Mouse (Mus musculus) MEL (cell line): ENCODE measurements around the gene Fam98c. TPM values are rescaled to one million over a fixed set of nuclear protein-coding genes. Genes with fewer than 3 reads are reported as not detected.

Source experiments
- DNase-seq: peaks from one replicate; pipeline ENCODE4 v3.0.0; 2011; ENCODE audit warnings: low read depth, low spot score
- H3K27ac ChIP-seq: 2 replicates; pipeline ENCODE4 v1.5.1; 2012; ENCODE audit warnings: low read depth, mild to moderate bottlenecking, control low read depth, low read length, moderate library complexity; ENCODE audit not compliant: control insufficient read depth
- H3K27me3 ChIP-seq, 2 experiments: fragments of 150-350 bp in 1 of 2; sonication (generic) in 1 of 2; 2 replicates each; pipeline ENCODE4 v1.6.1; 2012; ENCODE audit warnings: low read length in 2 of 2, mild to moderate bottlenecking in 2 of 2, improper control_type of control experiment in 1 of 2, moderate library complexity in 1 of 2; ENCODE audit not compliant: insufficient read depth in 2 of 2, control insufficient read depth in 1 of 2
- H3K36me3 ChIP-seq, 2 experiments: 2 replicates each; pipeline ENCODE4 v1.6.1; 2012 to 2014; ENCODE audit warnings: low read length in 2 of 2, improper control_type of control experiment in 1 of 2, inconsistent platforms in 1 of 2, mild to moderate bottlenecking in 1 of 2; ENCODE audit not compliant: insufficient read depth in 2 of 2, control insufficient read depth in 1 of 2
- H3K4me1 ChIP-seq, 2 experiments: fragments of 150-350 bp in 1 of 2; sonication (generic) in 1 of 2; 2 replicates each; pipeline ENCODE4 v1.6.1; 2012; ENCODE audit warnings: low read length in 2 of 2, improper control_type of control experiment in 1 of 2, mild to moderate bottlenecking in 1 of 2; ENCODE audit not compliant: insufficient read depth in 2 of 2, control insufficient read depth in 1 of 2
- H3K4me3 ChIP-seq, 2 experiments: fragments of 150-350 bp in 1 of 2; sonication (generic) in 1 of 2; 2 replicates each; pipeline ENCODE4 v1.5.1; 2012; ENCODE audit warnings: low read depth in 2 of 2, low read length in 2 of 2, mild to moderate bottlenecking in 2 of 2, moderate library complexity in 2 of 2, control low read depth in 1 of 2, improper control_type of control experiment in 1 of 2; ENCODE audit not compliant: control insufficient read depth in 1 of 2, insufficient read depth in 1 of 2
- H3K79me2 ChIP-seq: 2 replicates; pipeline ENCODE4 v1.6.1; 2012; ENCODE audit warnings: mild to moderate bottlenecking, low read length, moderate library complexity; ENCODE audit not compliant: control insufficient read depth, poor library complexity, insufficient read depth
- H3K9ac ChIP-seq: 2 replicates; pipeline ENCODE4 v1.6.1; 2012; ENCODE audit warnings: low read depth, mild to moderate bottlenecking, control low read depth, low read length, moderate library complexity; ENCODE audit not compliant: control insufficient read depth, poor library complexity, severe bottlenecking
- H3K9me3 ChIP-seq: fragments of 150-350 bp; sonication (generic); replicated peaks from 2 replicates; pipeline ENCODE4 v1.6.1; 2012; ENCODE audit warnings: mild to moderate bottlenecking, low read length, improper control_type of control experiment, moderate library complexity; ENCODE audit not compliant: insufficient read depth
- BHLHE40 ChIP-seq: IDR thresholded peaks from 2 replicates; pipeline ENCODE4 v1.6.1; 2012; ENCODE audit warnings: low read depth, mild to moderate bottlenecking, inconsistent platforms, low read length, improper control_type of control experiment, borderline replicate concordance
- E2F4 ChIP-seq: IDR thresholded peaks from 2 replicates; pipeline ENCODE4 v1.6.1; 2011; ENCODE audit warnings: low read depth, low read length, improper control_type of control experiment, borderline replicate concordance
- ELF1 ChIP-seq: IDR thresholded peaks from 2 replicates; pipeline ENCODE4 v1.6.1; 2014; ENCODE audit warnings: low read depth, mild to moderate bottlenecking, inconsistent platforms, low read length, improper control_type of control experiment, moderate library complexity
- ETS1 ChIP-seq: IDR thresholded peaks from 2 replicates; pipeline ENCODE4 v1.6.1; 2012; ENCODE audit warnings: low read depth, mild to moderate bottlenecking, inconsistent platforms, low read length, improper control_type of control experiment, moderate library complexity
- GATA1 ChIP-seq: IDR thresholded peaks from 2 replicates; pipeline ENCODE4 v1.6.1; 2011; ENCODE audit warnings: low read depth, low read length, improper control_type of control experiment
- JUND ChIP-seq: IDR thresholded peaks from 2 replicates; pipeline ENCODE4 v1.6.1; 2011; ENCODE audit warnings: low read depth, mild to moderate bottlenecking, improper control_type of control experiment, low read length
- MAFK ChIP-seq: IDR thresholded peaks from 2 replicates; pipeline ENCODE4 v1.6.1; 2011; ENCODE audit warnings: low read depth, mild to moderate bottlenecking, low read length, improper control_type of control experiment, borderline replicate concordance
- MAZ ChIP-seq: IDR thresholded peaks from 2 replicates; pipeline ENCODE4 v1.6.1; 2012; ENCODE audit warnings: low read depth, mild to moderate bottlenecking, inconsistent platforms, low read length, improper control_type of control experiment
- MYB ChIP-seq: IDR thresholded peaks from 2 replicates; pipeline ENCODE4 v1.6.1; 2011; ENCODE audit warnings: mild to moderate bottlenecking, low read depth, low read length, improper control_type of control experiment
- MYC ChIP-seq: IDR thresholded peaks from 2 replicates; pipeline ENCODE4 v1.6.1; 2011; ENCODE audit warnings: low read depth, mild to moderate bottlenecking, low read length, improper control_type of control experiment, moderate library complexity
- NELFE ChIP-seq: IDR thresholded peaks from 2 replicates; pipeline ENCODE4 v1.6.1; 2011; ENCODE audit warnings: low read depth, low read length, improper control_type of control experiment
- NRF1 ChIP-seq: IDR thresholded peaks from 2 replicates; pipeline ENCODE4 v1.6.1; 2014; ENCODE audit warnings: low read depth, mild to moderate bottlenecking, inconsistent platforms, low read length, improper control_type of control experiment, moderate library complexity; ENCODE audit not compliant: poor library complexity, insufficient read depth, severe bottlenecking
- POLR2A ChIP-seq, 2 experiments: IDR thresholded peaks; 2 replicates each; pipeline ENCODE4 v1.6.1; 2011 to 2012; ENCODE audit warnings: low read length in 2 of 2, mild to moderate bottlenecking in 2 of 2, control low read depth in 1 of 2, improper control_type of control experiment in 1 of 2, low read depth in 1 of 2, moderate library complexity in 1 of 2; ENCODE audit not compliant: control insufficient read depth in 1 of 2, insufficient read depth in 1 of 2, poor library complexity in 1 of 2
- POLR2AphosphoS5 ChIP-seq: IDR thresholded peaks from 2 replicates; pipeline ENCODE4 v1.6.1; 2012; ENCODE audit warnings: low read depth, borderline replicate concordance, mild to moderate bottlenecking, inconsistent platforms, low read length, moderate library complexity, mixed read lengths
- RAD21 ChIP-seq: IDR thresholded peaks from 2 replicates; pipeline ENCODE4 v1.6.1; 2011; ENCODE audit warnings: mild to moderate bottlenecking, low read depth, low read length, improper control_type of control experiment
- TBP ChIP-seq: IDR thresholded peaks from 2 replicates; pipeline ENCODE4 v1.8.0; 2011; ENCODE audit warnings: low read depth, low read length, improper control_type of control experiment
- TCF12 ChIP-seq: IDR thresholded peaks from 2 replicates; pipeline ENCODE4 v1.6.1; 2014; ENCODE audit warnings: low read depth, mild to moderate bottlenecking, inconsistent platforms, low read length, improper control_type of control experiment, moderate library complexity
- ZC3H11A ChIP-seq: IDR thresholded peaks from 2 replicates; pipeline ENCODE4 v1.6.1; 2012; ENCODE audit warnings: low read depth, mild to moderate bottlenecking, inconsistent platforms, low read length, improper control_type of control experiment
- ZKSCAN1 ChIP-seq: IDR thresholded peaks from 2 replicates; pipeline ENCODE4 v1.6.1; 2012; ENCODE audit warnings: low read depth, mild to moderate bottlenecking, inconsistent platforms, low read length, improper control_type of control experiment, moderate library complexity
- ZMIZ1 ChIP-seq: IDR thresholded peaks from 2 replicates; pipeline ENCODE4 v1.6.1; 2012; ENCODE audit warnings: low read depth, mild to moderate bottlenecking, inconsistent platforms, low read length, improper control_type of control experiment, moderate library complexity
- polyA plus RNA-seq, 2 experiments: library from polyadenylated mRNA; stranded (reverse) in 1 of 2; unstranded in 1 of 2; fragments of >175 nt in 1 of 2; fragments of >200 nt in 1 of 2; gene quantifications; 2 replicates each; pipeline versions ENCODE4 v1.2.1 to v1.2.4; 2012; ENCODE audit warnings: low replicate concordance in 2 of 2, low read depth in 1 of 2; ENCODE audit not compliant: insufficient read length in 2 of 2, insufficient read depth in 1 of 2, missing spikeins in 1 of 2
- total RNA-seq: library from RNA; depleted of rRNA; stranded (reverse); fragments of 300-350 nt; gene quantifications from 2 replicates; pipeline ENCODE4 v1.2.3, GENCODE M21; 2012

The Fam98c gene
- total and polyA plus RNA-seq, 3 experiments: 14.3 to 32.0 TPM; not detected in 1

GRCm38 (mm10) chr7:29123531-29124358 is 32.3 kb downstream of the Fam98c start:
- H3K27ac ChIP-seq: no peak overlapping the region
- no peak overlapping the region for H3K4me3 ChIP-seq
- no peaks in the 10 kb centered on the region for H3K79me2 ChIP-seq
- peak; percentile 53; the same call in 1 of the 2 replicates for TF ChIP-seq MAFK
- no peak for TF ChIP-seq JUND
- peaks cover 0 to 6% of the 10 kb centered on the region in 2 experiments; a peak in 1 of 4 replicates for H3K4me1 ChIP-seq
- H3K9me3 ChIP-seq: no peaks in the 10 kb centered on the region
- DNase-seq: no peak
- H3K27me3 ChIP-seq: no peaks in the 10 kb centered on the region; a peak in 1 of 4 replicates
- no peak overlapping the region for H3K9ac ChIP-seq
- no peaks in the 10 kb centered on the region; a peak in 1 of 4 replicates for H3K36me3 ChIP-seq

GRCm38 (mm10) chr7:29122821-29123220 is 33.2 kb downstream of the Fam98c start:
- H3K79me2 ChIP-seq: no peaks in the 10 kb centered on the region
- H3K9me3 ChIP-seq: no peaks in the 10 kb centered on the region
- H3K9ac ChIP-seq: no peak overlapping the region
- no peaks in the 10 kb centered on the region; a peak in 1 of 4 replicates for H3K27me3 ChIP-seq
- H3K27ac ChIP-seq: no peak overlapping the region
- TF ChIP-seq BHLHE40 (no peak), ETS1 (no peak), MYC (no peak), ZKSCAN1 (no peak), POLR2A (IDR thresholded peaks at IDR 0.05; ENCODE audit: control insufficient read depth in 1 of 2, insufficient read depth in 1 of 2, low read depth in 1 of 2, low read length in 2 of 2, poor library complexity in 1 of 2) (no peak), MAFK (no peak)
- TF ChIP-seq, all 39 proteins: peak for 0
- Histone ChIP-seq H3K4me1 (peaks cover 0 to 6% of the 10 kb centered on the region in 2 experiments; a peak in 1 of 4 replicates), H3K4me3 (no peak overlapping the region), H3K36me3 (no peaks in the 10 kb centered on the region; a peak in 1 of 4 replicates)
- no peak for DNase-seq

- TF ChIP-seq NRF1: no peak
- TF ChIP-seq MAZ: no peak
- TF ChIP-seq NELFE: no peak
- TF ChIP-seq MAFK: no peak
- TF ChIP-seq TCF12: no peak
- no peak for TF ChIP-seq MYB
- TF ChIP-seq BHLHE40: no peak
- TF ChIP-seq ZMIZ1: no peak
- no peak for TF ChIP-seq TBP
- no peak for TF ChIP-seq E2F4
- TF ChIP-seq POLR2AphosphoS5: no peak
- no peak for TF ChIP-seq ELF1
- no peak for TF ChIP-seq RAD21
- TF ChIP-seq ZC3H11A: no peak
- TF ChIP-seq GATA1: no peak
- no peaks in the 10 kb centered on the region; a peak in 1 of 4 replicates for H3K36me3 ChIP-seq
- H3K27me3 ChIP-seq: no peaks in the 10 kb centered on the region; a peak in 1 of 4 replicates
- DNase-seq: no peak
- H3K4me1 ChIP-seq: peaks cover 0 to 2% of the 10 kb centered on the region in 2 experiments; a peak in 1 of 4 replicates
- H3K4me3 ChIP-seq: no peak overlapping the region
- H3K9me3 ChIP-seq: no peaks in the 10 kb centered on the region
- no peak overlapping the region for H3K9ac ChIP-seq
- no peaks in the 10 kb centered on the region for H3K79me2 ChIP-seq
- no peak overlapping the region for H3K27ac ChIP-seq
Observed at GRCm38 (mm10) chr7:29119526-29119925, 36.5 kb downstream of the Fam98c start.
